Mouse (Mus musculus) embryonic facial prominence, embryonic 11.5 days (tissue): Measurements from ENCODE around the gene Ube2i. TPM values are rescaled to one million over a fixed set of nuclear protein-coding genes. Genes with fewer than 3 reads are reported as not detected.
"Not testable (repeated sequence)": the region's sequence is repeated elsewhere in the genome, so short reads cannot be mapped to it uniquely, and the experiment has no call there.

ENCODE experiments used
- ATAC-seq: fragments of 200-750 bp; cut with Nextera tagmentation; replicated peaks from 2 replicates; pipeline ENCODE4 v1.8.0; 2017; ENCODE audit warnings: low read depth; ENCODE audit not compliant: insufficient number of reproducible peaks, low FRiP score, low TSS enrichment
- DNase-seq: peaks from one replicate; pipeline ENCODE4 v3.0.0-alpha.2; 2015; ENCODE audit warnings: low spot score
- H3K27ac ChIP-seq: fragments of 300-500 bp; sonication (generic); replicated peaks from 2 replicates; pipeline ENCODE4 v1.5.1; 2014; ENCODE audit warnings: mild to moderate bottlenecking, low read depth, low read length, control low read depth
- H3K27me3 ChIP-seq: fragments of 300-500 bp; sonication (generic); 2 replicates; pipeline ENCODE4 v1.6.1; 2014; ENCODE audit warnings: mild to moderate bottlenecking, low read length, moderate library complexity, mixed read lengths; ENCODE audit not compliant: control insufficient read depth, insufficient read depth
- H3K36me3 ChIP-seq: fragments of 300-500 bp; sonication (generic); replicated peaks from 2 replicates; pipeline ENCODE4 v1.6.1; 2014; ENCODE audit warnings: low read depth, mild to moderate bottlenecking, low read length, moderate library complexity, mixed read lengths; ENCODE audit not compliant: control insufficient read depth, insufficient read depth
- H3K4me1 ChIP-seq: fragments of 300-500 bp; sonication (generic); 2 replicates; pipeline ENCODE4 v1.6.1; 2014; ENCODE audit warnings: low read length, mixed read lengths; ENCODE audit not compliant: control insufficient read depth, insufficient read depth
- H3K4me2 ChIP-seq: fragments of 300-500 bp; sonication (generic); 2 replicates; pipeline ENCODE4 v1.6.1; 2014; ENCODE audit warnings: low read depth, mild to moderate bottlenecking, control low read depth, low read length, moderate library complexity
- H3K4me3 ChIP-seq: fragments of 300-500 bp; sonication (generic); 2 replicates; pipeline ENCODE4 v1.5.1; 2014; ENCODE audit warnings: low read depth, low read length, control low read depth
- H3K9ac ChIP-seq: fragments of 300-500 bp; sonication (generic); replicated peaks from 2 replicates; pipeline ENCODE4 v1.6.1; 2014; ENCODE audit warnings: mild to moderate bottlenecking, control low read depth, low read length
- H3K9me3 ChIP-seq: fragments of 300-500 bp; sonication (generic); replicated peaks from 2 replicates; pipeline ENCODE4 v1.6.1; 2016; ENCODE audit warnings: mild to moderate bottlenecking, low read length, inconsistent platforms, mixed read lengths; ENCODE audit not compliant: control insufficient read depth
- WGBS: fragments of 180-500 bp; shearing (Covaris S2); extraction: QIAGEN DNeasy Blood & Tissue Kit; methylation state at CpG from one replicate; pipeline ENCODE4 v1.1.7; 2014; 5-methylcytosine and 5-hydroxymethylcytosine counted together
- polyA plus RNA-seq: library from polyadenylated mRNA; unstranded; fragments of >200 nt; fragmentation: Nextera tagmentation; extraction: Ambion mirVana; gene quantifications from 2 replicates; pipeline ENCODE4 v1.2.1, GENCODE M21; 2014

Ube2i gene
- polyA plus RNA-seq, 1 experiment from 2014 or later: 923 TPM

DNA sequence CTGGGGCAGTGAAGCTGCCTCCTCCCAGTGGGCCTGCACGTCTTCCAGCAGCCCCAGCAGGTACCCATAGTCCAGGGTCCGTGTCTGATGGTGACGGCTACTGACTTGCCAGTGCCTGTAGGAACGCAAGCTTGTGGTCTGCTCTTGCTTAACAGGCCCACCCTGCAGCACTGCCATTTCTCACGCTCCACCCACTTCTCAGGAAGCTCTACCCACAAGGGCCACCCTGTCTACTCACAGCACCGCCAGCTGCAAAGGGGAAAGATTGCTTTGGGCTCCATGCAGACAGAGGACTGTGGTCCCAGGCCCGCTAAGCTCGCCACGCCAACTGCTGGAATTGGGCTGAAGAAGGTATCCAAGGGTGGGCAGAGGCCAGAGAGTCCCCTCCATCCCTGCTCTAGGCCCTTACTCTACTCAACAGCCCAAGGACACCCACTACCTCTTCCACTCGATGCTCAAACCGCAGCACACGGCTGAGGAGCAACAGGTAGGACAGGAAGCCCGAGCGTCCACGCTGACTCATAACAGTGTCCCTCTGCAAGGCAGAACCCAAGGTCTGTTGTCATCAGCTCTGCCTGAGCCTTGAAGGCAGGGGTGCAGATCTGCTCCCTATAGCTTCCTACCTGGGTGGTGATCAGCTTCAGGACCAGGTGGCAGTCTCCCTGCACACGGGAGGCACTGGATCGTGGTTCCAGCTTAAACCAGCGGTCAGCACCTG lies 26.2 kb downstream of the Ube2i start:
- no peaks in the 10 kb centered on the region for H3K9me3 ChIP-seq
- no peaks in the 10 kb centered on the region for H3K4me1 ChIP-seq
- H3K27me3 ChIP-seq: no peaks in the 10 kb centered on the region
- no peak overlapping the region for H3K4me3 ChIP-seq
- no peak overlapping the region for H3K9ac ChIP-seq
- ATAC-seq: no peak
- no peak for DNase-seq
- WGBS: 82% methylated on average over 18 of the region's 18 CpGs
- no peak overlapping the region for H3K27ac ChIP-seq
- H3K36me3 ChIP-seq: peaks cover 2% of the 10 kb centered on the region; the same call in 1 of the 2 replicates
- no peak overlapping the region for H3K4me2 ChIP-seq

DNA sequence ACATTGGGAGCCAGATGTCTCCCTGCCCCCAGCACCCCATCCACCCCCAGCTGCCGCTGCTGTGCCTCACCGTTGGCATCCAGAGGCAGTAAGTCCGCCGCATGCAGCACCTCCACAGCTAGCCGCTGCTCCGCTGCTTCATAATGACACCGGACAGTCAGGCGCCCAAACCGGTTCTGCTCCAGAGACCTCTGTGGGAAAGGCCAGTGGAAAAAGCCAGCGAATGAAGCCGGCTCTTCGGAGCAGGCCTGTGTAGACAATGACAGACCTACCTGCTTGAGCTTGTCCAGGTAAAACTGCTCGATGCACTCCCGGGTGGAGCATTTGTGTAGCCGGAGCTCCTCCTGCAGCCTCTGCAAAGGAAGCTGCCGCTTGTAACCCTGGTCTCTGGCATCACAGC lies 30.2 kb downstream of the Ube2i start:
- Histone ChIP-seq H3K9me3 (no peaks in the 10 kb centered on the region), H3K27me3 (no peaks in the 10 kb centered on the region), H3K9ac (no peak overlapping the region), H3K36me3 (peaks cover 7% of the 10 kb centered on the region), H3K27ac (no peak overlapping the region), H3K4me1 (peaks cover 4% of the 10 kb centered on the region), H3K4me3 (no peak overlapping the region), H3K4me2 (no peak overlapping the region)
- 84% methylated on average over 16 of the region's 16 CpGs for WGBS
- ATAC-seq: no peak
- DNase-seq: no peak

DNA sequence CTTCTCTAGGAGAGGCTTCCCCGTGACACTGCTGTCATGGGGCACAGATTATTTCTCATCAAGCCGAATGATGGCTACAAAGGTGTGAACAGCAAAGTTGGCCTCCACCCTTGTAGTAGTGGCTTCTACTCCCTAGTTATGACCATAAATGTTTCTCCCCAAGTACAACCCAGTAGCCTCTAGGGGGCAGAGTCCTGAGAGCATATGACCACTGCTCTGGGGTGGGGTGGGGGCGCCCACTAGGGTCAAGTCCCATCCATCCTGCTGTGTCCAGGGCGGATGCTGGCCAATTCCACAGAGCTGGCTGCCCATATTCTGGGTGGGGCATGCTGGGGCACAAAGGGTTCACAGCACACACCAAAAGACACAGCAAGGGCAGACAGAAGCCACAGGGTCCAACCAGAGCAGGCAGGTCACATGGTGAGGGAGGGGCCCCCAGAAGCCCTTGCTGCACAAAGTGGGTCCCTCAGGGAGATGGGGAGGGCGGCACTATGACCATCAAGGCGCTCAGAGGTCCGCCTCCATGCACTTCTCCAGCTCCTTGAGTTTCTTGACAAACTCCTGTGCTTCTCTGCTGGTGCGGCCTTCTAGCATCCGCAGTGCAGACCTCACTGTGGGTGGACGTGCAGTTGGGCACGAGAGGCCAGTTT lies 31.2 kb downstream of the Ube2i start:
- Histone ChIP-seq H3K4me2 (no peak overlapping the region), H3K36me3 (peaks cover 7% of the 10 kb centered on the region), H3K4me1 (peaks cover 4% of the 10 kb centered on the region), H3K27me3 (no peaks in the 10 kb centered on the region), H3K4me3 (no peak overlapping the region), H3K27ac (no peak overlapping the region), H3K9me3 (no peaks in the 10 kb centered on the region), H3K9ac (no peak overlapping the region)
- ATAC-seq (no peak), DNase-seq (no peak)
- 88% methylated on average over 11 of the region's 11 CpGs for WGBS

DNA sequence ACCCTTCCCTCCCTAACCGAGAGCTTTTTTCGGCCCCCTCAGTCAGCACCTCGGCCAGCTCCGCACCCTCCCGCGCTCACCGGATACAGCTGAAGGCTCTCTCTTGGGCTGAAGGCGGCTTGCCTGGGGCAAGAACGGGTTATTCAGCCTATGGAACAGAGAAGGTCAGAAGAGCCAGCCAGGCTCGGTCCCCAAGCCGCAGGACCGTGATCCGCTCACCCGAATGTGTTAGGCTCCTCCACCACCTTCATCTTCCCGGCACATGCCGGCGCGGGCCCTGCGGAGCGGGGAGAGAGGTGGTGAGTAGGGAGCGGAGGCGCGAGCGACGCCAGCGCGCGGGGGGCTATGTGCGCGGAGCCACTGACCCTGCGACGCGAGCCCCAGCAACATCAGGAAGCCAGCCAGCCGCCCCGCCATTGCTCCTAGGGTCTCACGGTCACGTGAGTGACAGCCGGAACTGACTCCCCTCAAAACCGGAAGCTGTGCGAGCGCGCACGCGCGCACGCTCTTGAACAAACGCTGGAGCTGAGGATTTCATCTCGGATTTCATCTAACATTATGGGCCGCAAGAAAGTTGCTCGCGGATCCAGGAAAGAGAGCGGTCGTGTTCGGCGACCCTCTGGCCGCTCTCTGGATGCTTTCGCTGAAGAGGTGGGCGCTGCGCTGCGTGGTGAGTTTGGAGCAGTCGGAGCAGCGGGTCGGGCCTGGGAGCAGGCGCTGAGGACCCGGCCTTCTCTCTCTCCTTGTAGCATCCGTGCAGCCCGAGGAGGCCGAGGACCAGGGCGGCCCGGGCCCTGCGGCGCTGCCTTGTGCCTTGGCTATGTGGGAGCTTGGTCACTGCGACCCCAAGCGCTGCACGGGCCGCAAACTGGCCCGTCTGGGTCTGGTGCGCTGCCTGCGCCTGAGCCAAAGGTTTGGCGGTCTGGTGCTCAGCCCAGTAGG lies 34.5 kb downstream of the Ube2i start, which contains the start of the genes Gnptg and Tsr3:
Gene Gnptg, minus strand, starts transcription at position 430 of the 942 bp plus-strand sequence.
Gene Tsr3, plus strand, starts transcription at position 476 of the 942 bp plus-strand sequence.
- peak within 1 kb of the TSS; percentile 82 for H3K9ac ChIP-seq
- peak; percentile 95 for DNase-seq
- H3K4me1 ChIP-seq: peaks cover 4% of the 10 kb centered on the region
- no peaks in the 10 kb centered on the region for H3K27me3 ChIP-seq
- H3K4me3 ChIP-seq: peak within 1 kb of the TSS; percentile 69
- H3K9me3 ChIP-seq: no peaks in the 10 kb centered on the region
- peaks cover 9% of the 10 kb centered on the region for H3K36me3 ChIP-seq
- ATAC-seq: peak; percentile 49; the same call in 1 of the 2 replicates
- under 1% methylated on average over 80 of the region's 80 CpGs for WGBS
- peak within 1 kb of the TSS; percentile 85 for H3K4me2 ChIP-seq
- peak within 1 kb of the TSS; percentile 70 for H3K27ac ChIP-seq

GRCm38 (mm10) chr17:25235635-25236034 lies 38.8 kb downstream of the Ube2i start:
- Histone ChIP-seq H3K27me3 (no peaks in the 10 kb centered on the region), H3K4me2 (no peak overlapping the region), H3K4me1 (no peaks in the 10 kb centered on the region), H3K36me3 (peaks cover 3% of the 10 kb centered on the region), H3K9me3 (no peaks in the 10 kb centered on the region), H3K27ac (no peak overlapping the region), H3K4me3 (no peak overlapping the region), H3K9ac (no peak overlapping the region)
- DNase-seq (no peak), ATAC-seq (no peak)
- 87% methylated on average over 9 of the region's 9 CpGs for WGBS

DNA sequence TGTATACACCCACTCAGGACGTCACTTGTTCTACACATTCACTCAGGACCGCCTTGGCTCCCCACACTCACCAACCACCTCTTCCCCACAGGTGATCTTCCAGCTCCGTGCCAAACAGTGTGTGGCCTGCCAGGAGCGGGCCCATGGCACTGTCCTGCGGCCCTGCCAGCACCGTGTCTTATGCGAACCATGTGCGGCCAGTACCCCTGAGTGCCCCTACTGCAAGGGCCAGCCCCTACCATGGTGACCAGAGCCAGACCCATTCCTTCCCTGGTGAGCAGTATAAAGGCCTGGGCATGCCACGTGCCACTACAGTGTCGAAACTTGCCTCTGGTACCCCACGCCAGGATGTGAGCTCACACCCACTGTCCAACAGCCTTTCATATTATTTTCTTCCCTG lies 42.8 kb downstream of the Ube2i start:
- 97% methylated on average over 4 of the region's 11 CpGs for WGBS
- H3K4me1 ChIP-seq, H3K4me2 ChIP-seq, H3K27ac ChIP-seq, H3K27me3 ChIP-seq, H3K9ac ChIP-seq, H3K9me3 ChIP-seq, H3K36me3 ChIP-seq, DNase-seq, H3K4me3 ChIP-seq: not testable (repeated sequence)
- ATAC-seq: peak; percentile 61; the same call in 1 of the 2 replicates

DNA sequence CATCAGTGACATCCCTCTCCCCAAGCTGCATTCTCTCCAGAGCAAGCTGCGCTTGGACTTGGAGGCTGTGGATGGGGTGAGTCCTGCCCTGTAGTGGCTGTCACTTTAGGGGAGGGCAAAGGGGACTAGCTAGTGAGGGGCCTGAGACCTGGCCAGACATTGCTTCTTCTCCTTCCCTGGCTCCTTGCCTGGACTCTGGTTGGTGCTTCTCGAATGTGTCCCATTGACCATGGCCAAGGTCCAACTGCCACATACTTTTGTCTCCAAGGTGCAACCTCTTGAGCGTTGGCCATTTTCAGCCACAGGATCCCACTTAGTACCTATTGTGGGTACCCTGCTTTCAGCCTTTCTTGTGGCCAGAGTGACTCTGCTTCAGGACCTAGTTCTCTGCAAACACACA lies 43.7 kb downstream of the Ube2i start:
- no peak for DNase-seq
- H3K4me2 ChIP-seq: no peak overlapping the region
- no peak overlapping the region for H3K27ac ChIP-seq
- H3K4me1 ChIP-seq: no peaks in the 10 kb centered on the region
- 92% methylated on average over 3 of the region's 3 CpGs for WGBS
- H3K27me3 ChIP-seq: no peaks in the 10 kb centered on the region
- H3K9me3 ChIP-seq: no peaks in the 10 kb centered on the region
- no peak overlapping the region for H3K4me3 ChIP-seq
- H3K36me3 ChIP-seq: peaks cover 3% of the 10 kb centered on the region
- H3K9ac ChIP-seq: no peak overlapping the region
- ATAC-seq: no peak
